Mouse (Mus musculus): ENCODE measurements at regions not wholly inside any gene's neighbourhood (a gene's known extent, or its start where the extent isn't known, plus 50 kb on each side); places are given as distances from the start of the nearest gene placed in this dataset.

GRCm38 (mm10) chr6:103312149-103312548, 198.2 kb upstream of the Chl1 start:
- in situ Hi-C loops (cut with MboI, MseI) = no loop called here

- in situ Hi-C loops (cut with MboI, MseI) = no loop called here
Measured at GRCm38 (mm10) chr6:103312935-103313334, 197.5 kb upstream of the Chl1 start.

- in situ Hi-C loops (cut with MboI, MseI) = no loop called here
Measured at GRCm38 (mm10) chr6:103318081-103318480, 192.3 kb upstream of the Chl1 start.

GRCm38 (mm10) chr6:103318677-103319359, 191.6 kb upstream of the Chl1 start:
- in situ Hi-C loops (cut with MboI, MseI) = no loop called here

GRCm38 (mm10) chr6:103319964-103320363, 190.4 kb upstream of the Chl1 start:
- in situ Hi-C loops (cut with MboI, MseI) = no loop called here

GRCm38 (mm10) chr6:103320550-103320949, 189.8 kb upstream of the Chl1 start:
- in situ Hi-C loops (cut with MboI, MseI) = no loop called here

GRCm38 (mm10) chr6:103321058-103321457, 189.3 kb upstream of the Chl1 start:
- in situ Hi-C loops (cut with MboI, MseI) = no loop called here

- in situ Hi-C loops (cut with MboI, MseI) = no loop called here
Measured at GRCm38 (mm10) chr6:103322442-103322841, 187.9 kb upstream of the Chl1 start.

GRCm38 (mm10) chr6:103335683-103336082, 174.7 kb upstream of the Chl1 start:
- in situ Hi-C loops (cut with MboI, MseI) = no loop called here

- in situ Hi-C loops (cut with MboI, MseI) = no loop called here
Measured at GRCm38 (mm10) chr6:103339961-103340732, 170.2 kb upstream of the Chl1 start.

- in situ Hi-C loops (cut with MboI, MseI) = no loop called here
Measured at GRCm38 (mm10) chr6:103343515-103343914, 166.9 kb upstream of the Chl1 start.

GRCm38 (mm10) chr6:103344413-103344812, 166.0 kb upstream of the Chl1 start:
- in situ Hi-C loops (cut with MboI, MseI) = no loop called here

- in situ Hi-C loops (cut with MboI, MseI) = no loop called here
Measured at GRCm38 (mm10) chr6:103345195-103345594, 165.2 kb upstream of the Chl1 start.

GRCm38 (mm10) chr6:103352405-103353124, 157.8 kb upstream of the Chl1 start:
- in situ Hi-C loops (cut with MboI, MseI) = no loop called here

GRCm38 (mm10) chr6:103353346-103353745, 157.0 kb upstream of the Chl1 start:
- in situ Hi-C loops (cut with MboI, MseI) = no loop called here

GRCm38 (mm10) chr6:103366782-103367491, 143.4 kb upstream of the Chl1 start:
- in situ Hi-C loops (cut with MboI, MseI) = no loop called here

- in situ Hi-C loops (cut with MboI, MseI) = no loop called here
Measured at GRCm38 (mm10) chr6:103374956-103375355, 135.4 kb upstream of the Chl1 start.

GRCm38 (mm10) chr6:103377277-103377676, 133.1 kb upstream of the Chl1 start:
- in situ Hi-C loops (cut with MboI, MseI) = no loop called here

GRCm38 (mm10) chr6:103378047-103378446, 132.3 kb upstream of the Chl1 start:
- in situ Hi-C loops (cut with MboI, MseI) = no loop called here

GRCm38 (mm10) chr6:103381030-103381429, 129.4 kb upstream of the Chl1 start:
- in situ Hi-C loops (cut with MboI, MseI) = no loop called here

GRCm38 (mm10) chr6:103381930-103382329, 128.5 kb upstream of the Chl1 start:
- in situ Hi-C loops (cut with MboI, MseI) = no loop called here

GRCm38 (mm10) chr6:103386591-103386990, 123.8 kb upstream of the Chl1 start:
- in situ Hi-C loops (cut with MboI, MseI) = no loop called here

All from regulatory T cell (primary cell).